Mouse (Mus musculus) kidney, postnatal 0 days (tissue): ENCODE measurements at regions not wholly inside any gene's neighbourhood (a gene's known extent, or its start where the extent isn't known, plus 50 kb on each side); places are given as distances from the start of the nearest gene placed in this dataset.

Experiments
- ATAC-seq: fragments of 200-750 bp; cut with Nextera tagmentation; replicated peaks from 2 replicates; pipeline ENCODE4 v1.8.0; 2017; ENCODE audit warnings: low read depth, moderate number of reproducible peaks, moderate TSS enrichment, moderate library complexity; ENCODE audit not compliant: low FRiP score
- DNase-seq: peaks from one replicate; pipeline ENCODE4 v3.0.0-alpha.2; 2016; ENCODE audit warnings: low spot score
- H3K27ac ChIP-seq: fragments of 300-500 bp; sonication (generic); 2 replicates; pipeline ENCODE4 v1.5.1; 2014; ENCODE audit warnings: mild to moderate bottlenecking
- H3K27me3 ChIP-seq: fragments of 300-500 bp; sonication (generic); 2 replicates; pipeline ENCODE4 v1.6.1; 2014; ENCODE audit warnings: low read length, mixed read lengths; ENCODE audit not compliant: insufficient read depth
- H3K36me3 ChIP-seq: fragments of 300-500 bp; sonication (generic); 2 replicates; pipeline ENCODE4 v1.6.1; 2014; ENCODE audit warnings: low read length, mixed read lengths; ENCODE audit not compliant: insufficient read depth
- H3K4me1 ChIP-seq: fragments of 300-500 bp; sonication (generic); replicated peaks from 2 replicates; pipeline ENCODE4 v1.6.1; 2014; ENCODE audit warnings: antibody characterized with exemption, low read length, mixed read lengths; ENCODE audit not compliant: insufficient read depth
- H3K4me2 ChIP-seq: fragments of 300-500 bp; sonication (generic); 2 replicates; pipeline ENCODE4 v1.6.1; 2014; ENCODE audit warnings: mild to moderate bottlenecking, low read length, moderate library complexity, mixed read lengths
- H3K4me3 ChIP-seq: fragments of 300-500 bp; sonication (generic); replicated peaks from 2 replicates; pipeline ENCODE4 v1.5.1; 2014; ENCODE audit warnings: low read depth, low read length
- H3K9ac ChIP-seq: fragments of 300-500 bp; sonication (generic); 2 replicates; pipeline ENCODE4 v1.6.1; 2014; ENCODE audit warnings: low read depth, low read length
- H3K9me3 ChIP-seq: fragments of 300-500 bp; sonication (generic); replicated peaks from 2 replicates; pipeline ENCODE4 v1.6.1; 2016; ENCODE audit warnings: low read length, inconsistent platforms, mixed read lengths
- CTCF ChIP-seq: IDR thresholded peaks from 2 replicates; pipeline ENCODE4 v1.5.1; 2016; ENCODE audit warnings: antibody characterized with exemption, low read depth, mild to moderate bottlenecking, moderate library complexity
- WGBS: fragments of 180-500 bp; shearing (Covaris S2); extraction: QIAGEN DNeasy Blood & Tissue Kit; methylation state at CpG from one replicate; pipeline ENCODE4 v1.1.7; 2014; 5-methylcytosine and 5-hydroxymethylcytosine counted together

DNA sequence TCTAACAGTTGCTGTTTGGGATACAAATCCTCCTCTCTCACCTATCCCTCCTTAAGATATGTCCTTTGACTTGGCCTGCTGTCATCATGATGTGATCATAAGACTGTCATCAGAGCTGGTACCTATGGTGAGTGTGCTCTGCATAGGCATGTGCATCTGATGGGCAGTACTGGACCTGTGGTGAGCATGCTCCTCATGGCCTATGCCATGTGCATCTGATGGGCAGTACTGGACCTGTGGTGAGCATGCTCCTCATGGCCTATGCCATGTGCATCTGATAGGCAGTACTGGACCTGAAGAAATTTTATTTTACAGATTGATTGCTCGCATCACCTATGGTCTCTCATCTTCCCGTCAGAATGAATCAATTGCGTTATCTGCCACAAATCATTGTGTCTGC, 325.8 kb upstream of the Rgmb start:
- no peaks in the 10 kb centered on the region for H3K9me3 ChIP-seq
- H3K4me1 ChIP-seq, result no peaks in the 10 kb centered on the region
- no peak overlapping the region for H3K9ac ChIP-seq
- TF ChIP-seq CTCF, result no peak
- 0 out of 2 replicates have a peak, but pooled peaks have one; percentile 33 for ATAC-seq
- WGBS, result 87% methylated on average over 3 of the region's 3 CpGs
- no peaks in the 10 kb centered on the region for H3K36me3 ChIP-seq
- DNase-seq, result no peak
- no peak overlapping the region for H3K4me3 ChIP-seq
- no peak overlapping the region for H3K27ac ChIP-seq
- no peak overlapping the region for H3K4me2 ChIP-seq
- no peaks in the 10 kb centered on the region for H3K27me3 ChIP-seq

DNA sequence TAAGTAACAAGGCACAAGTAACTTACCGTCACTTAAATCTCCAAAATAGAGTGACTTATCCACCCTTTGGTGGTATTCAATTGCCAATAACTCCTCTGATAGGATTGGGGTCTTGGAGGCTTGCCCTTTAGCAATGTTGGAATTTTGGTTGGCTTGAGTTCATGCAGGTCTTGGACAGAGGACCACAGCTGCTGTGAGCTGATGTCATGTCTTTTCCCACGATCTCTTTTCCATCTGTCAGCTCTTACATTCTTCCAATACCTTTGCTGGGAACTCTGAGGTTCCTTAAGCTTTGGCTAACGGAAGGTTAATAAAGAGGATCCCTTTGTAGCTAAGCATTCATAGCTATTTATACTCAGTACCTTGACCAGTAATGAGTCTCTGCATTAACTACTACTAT, 324.7 kb upstream of the Rgmb start:
- Histone ChIP-seq H3K4me2 (no peak overlapping the region), H3K4me1 (no peaks in the 10 kb centered on the region), H3K4me3 (no peak overlapping the region), H3K9me3 (no peaks in the 10 kb centered on the region), H3K27ac (no peak overlapping the region), H3K9ac (no peak overlapping the region), H3K27me3 (no peaks in the 10 kb centered on the region), H3K36me3 (no peaks in the 10 kb centered on the region)
- WGBS, result 79% methylated on average over 3 of the region's 3 CpGs
- TF ChIP-seq CTCF, result no peak
- ATAC-seq, result no peak
- no peak for DNase-seq
